Mouse (Mus musculus): ENCODE measurements at regions not wholly inside any gene's neighbourhood (a gene's known extent, or its start where the extent isn't known, plus 50 kb on each side); places are given as distances from the start of the nearest gene placed in this dataset.

DNA sequence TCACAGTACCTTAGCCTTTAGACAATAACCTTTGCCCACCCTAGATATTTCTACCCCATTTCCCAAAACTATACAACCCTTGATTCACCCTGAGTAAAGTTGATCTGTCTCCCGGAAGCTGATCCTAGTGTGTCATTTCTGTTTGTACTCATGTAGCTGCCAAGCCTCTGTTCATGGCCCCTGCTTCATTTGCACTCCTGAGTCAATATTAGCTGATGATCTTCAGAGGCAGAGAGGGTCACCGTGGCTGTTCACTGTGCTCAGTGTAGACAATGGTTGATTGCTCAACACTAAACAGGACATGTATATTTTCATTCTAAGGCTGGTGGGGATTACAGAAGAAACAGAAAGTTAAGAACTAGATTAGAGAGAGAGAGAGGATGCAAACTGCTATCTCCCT is 250.4 kb downstream of the Rassf9 start:
- TF ChIP-seq CTCF (IDR thresholded peaks at IDR 0.05; ENCODE audit: control insufficient read depth, insufficient read depth, insufficient read length) (no peak), CEBPB (IDR thresholded peaks at IDR 0.05; ENCODE audit: low read depth) (no peak), MYOD1 (IDR thresholded peaks at IDR 0.05; ENCODE audit: control insufficient read depth, insufficient read length, low read depth) (no peak), USF1 (IDR thresholded peaks at IDR 0.05; ENCODE audit: low read depth) (no peak), MAX (IDR thresholded peaks at IDR 0.05) (no peak), FOSL1 (IDR thresholded peaks at IDR 0.05; ENCODE audit: insufficient read depth, low read length, poor library complexity, severe bottlenecking) (no peak)
